Mouse (Mus musculus): Measurements from ENCODE around the gene Gm20696.

DNA sequence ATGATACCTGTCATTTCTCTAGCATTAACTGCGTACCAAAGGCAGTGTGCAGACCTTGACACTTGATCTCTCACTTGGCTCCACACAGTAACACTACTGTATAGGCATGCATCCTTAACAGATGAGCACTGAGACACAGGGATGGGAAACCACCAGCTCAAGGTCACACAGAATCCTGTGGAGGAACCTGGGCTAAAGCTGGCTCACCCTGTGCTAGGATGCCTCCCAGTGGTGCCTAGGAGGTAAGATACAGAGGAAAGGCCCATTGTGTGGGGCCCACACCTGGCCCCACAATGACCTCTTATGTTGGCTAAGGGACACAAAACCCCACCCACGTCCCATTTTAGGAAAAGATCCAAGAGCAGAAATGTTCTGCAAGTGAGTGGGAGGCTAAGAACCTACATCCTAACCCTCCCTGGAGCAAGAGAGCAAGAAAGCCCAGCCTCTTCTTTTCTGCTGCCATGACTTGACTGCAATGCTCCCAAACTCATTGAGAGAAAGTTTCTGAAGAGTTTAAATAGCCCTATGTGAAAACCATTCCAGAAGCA, 213.9 kb downstream of the Gm20696 start:
- peak; percentile 65 for TF ChIP-seq CTCF (IDR thresholded peaks at IDR 0.05; ENCODE audit: low read depth)
- no peak for TF ChIP-seq EP300 (optimal IDR thresholded peaks at IDR 0.05)
